Mouse (Mus musculus) forebrain, embryonic 15.5 days (tissue): ENCODE measurements at regions not wholly inside any gene's neighbourhood (a gene's known extent, or its start where the extent isn't known, plus 50 kb on each side); places are given as distances from the start of the nearest gene placed in this dataset.

ENCODE experiments used
- ATAC-seq: fragments of 200-750 bp; cut with Nextera tagmentation; replicated peaks from 2 replicates; pipeline ENCODE4 v1.8.0; 2017; ENCODE audit warnings: mild to moderate bottlenecking, moderate TSS enrichment, moderate library complexity
- H3K27ac ChIP-seq: fragments of 300-500 bp; sonication (generic); replicated peaks from 2 replicates; pipeline ENCODE4 v1.5.1; 2015; ENCODE audit warnings: mild to moderate bottlenecking, inconsistent platforms
- H3K27me3 ChIP-seq: fragments of 300-500 bp; sonication (generic); 2 replicates; pipeline ENCODE4 v1.6.1; 2015; ENCODE audit warnings: inconsistent platforms
- H3K36me3 ChIP-seq: fragments of 300-500 bp; sonication (generic); 2 replicates; pipeline ENCODE4 v1.6.1; 2015; ENCODE audit warnings: mild to moderate bottlenecking, inconsistent platforms
- H3K4me1 ChIP-seq: fragments of 300-500 bp; sonication (generic); 2 replicates; pipeline ENCODE4 v1.6.1; 2015; ENCODE audit warnings: inconsistent platforms
- H3K4me2 ChIP-seq: fragments of 300-500 bp; sonication (generic); replicated peaks from 2 replicates; pipeline ENCODE4 v1.6.1; 2015; ENCODE audit warnings: mild to moderate bottlenecking, inconsistent platforms
- H3K4me3 ChIP-seq: fragments of 300-500 bp; sonication (generic); 2 replicates; pipeline ENCODE4 v1.5.1; 2015; ENCODE audit warnings: mild to moderate bottlenecking, inconsistent platforms
- H3K9ac ChIP-seq: fragments of 300-500 bp; sonication (generic); replicated peaks from 2 replicates; pipeline ENCODE4 v1.6.1; 2015; ENCODE audit warnings: mild to moderate bottlenecking, inconsistent platforms
- H3K9me3 ChIP-seq: fragments of 300-500 bp; sonication (generic); 2 replicates; pipeline ENCODE4 v1.6.1; 2016; ENCODE audit warnings: inconsistent platforms
- WGBS: fragments of 180-500 bp; shearing (Covaris S2); methylation state at CpG from one replicate; pipeline ENCODE4 v1.1.7; 2015; ENCODE audit warnings: mixed read lengths; 5-methylcytosine and 5-hydroxymethylcytosine counted together

- no peak overlapping the region for H3K4me2 ChIP-seq
- 85% methylated on average over 17 of the region's 17 CpGs for WGBS
- no peak overlapping the region for H3K4me3 ChIP-seq
- H3K9ac ChIP-seq = no peak overlapping the region
- ATAC-seq = no peak
- H3K27ac ChIP-seq = no peak overlapping the region
- H3K27me3 ChIP-seq = no peaks in the 10 kb centered on the region
- H3K4me1 ChIP-seq = peaks cover 29% of the 10 kb centered on the region
- no peaks in the 10 kb centered on the region for H3K36me3 ChIP-seq
- H3K9me3 ChIP-seq = no peaks in the 10 kb centered on the region
Measured at GRCm38 (mm10) chr13:59966535-59967255, 143.7 kb upstream of the Tut7 start.

- Histone ChIP-seq H3K9ac (no peak overlapping the region), H3K36me3 (no peaks in the 10 kb centered on the region), H3K4me1 (peaks cover 12% of the 10 kb centered on the region), H3K9me3 (no peaks in the 10 kb centered on the region), H3K4me3 (no peak overlapping the region), H3K27me3 (no peaks in the 10 kb centered on the region), H3K27ac (no peak overlapping the region), H3K4me2 (no peak overlapping the region)
- 87% methylated on average over 2 of the region's 2 CpGs for WGBS
- ATAC-seq = no peak
Measured at GRCm38 (mm10) chr13:59964981-59965380, 142.0 kb upstream of the Tut7 start.

- no peak overlapping the region for H3K4me2 ChIP-seq
- 31% methylated on average over 21 of the region's 21 CpGs for WGBS
- no peak for ATAC-seq
Measured at GRCm38 (mm10) chr13:59962676-59963664, 140.0 kb upstream of the Tut7 start.

GRCm38 (mm10) chr13:59956441-59956840, 133.5 kb upstream of the Tut7 start:
- no peak overlapping the region for H3K4me3 ChIP-seq
- no peak overlapping the region for H3K9ac ChIP-seq
- H3K4me2 ChIP-seq = no peak overlapping the region
- H3K27me3 ChIP-seq = no peaks in the 10 kb centered on the region
- no peaks in the 10 kb centered on the region for H3K9me3 ChIP-seq
- no peaks in the 10 kb centered on the region for H3K4me1 ChIP-seq
- no peak overlapping the region for H3K27ac ChIP-seq
- H3K36me3 ChIP-seq = no peaks in the 10 kb centered on the region
- ATAC-seq = no peak
- 61% methylated on average over 2 of the region's 2 CpGs for WGBS

More at GRCm38 (mm10) chr13:59962676-59963664, 140.0 kb upstream of the Tut7 start:
- Histone ChIP-seq H3K36me3 (no peaks in the 10 kb centered on the region), H3K4me1 (peaks cover 7% of the 10 kb centered on the region), H3K9ac (no peak overlapping the region), H3K27me3 (no peaks in the 10 kb centered on the region), H3K27ac (no peak overlapping the region), H3K4me3 (no peak overlapping the region), H3K9me3 (no peaks in the 10 kb centered on the region)

GRCm38 (mm10) chr13:59952809-59953208, 129.9 kb upstream of the Tut7 start:
- Histone ChIP-seq H3K9ac (no peak overlapping the region), H3K27ac (no peak overlapping the region), H3K36me3 (no peaks in the 10 kb centered on the region), H3K4me3 (no peak overlapping the region), H3K4me1 (0 out of 2 replicates have a peak, but pooled peaks cover 2% of the 10 kb centered on the region), H3K4me2 (no peak overlapping the region), H3K27me3 (no peaks in the 10 kb centered on the region), H3K9me3 (no peaks in the 10 kb centered on the region)
- 45% methylated on average over 4 of the region's 4 CpGs for WGBS
- no peak for ATAC-seq

- H3K9ac ChIP-seq = no peak overlapping the region
- no peak overlapping the region for H3K27ac ChIP-seq
- 59% methylated on average over 3 of the region's 3 CpGs for WGBS
- H3K4me3 ChIP-seq = no peak overlapping the region
- no peaks in the 10 kb centered on the region for H3K36me3 ChIP-seq
- no peak for ATAC-seq
- H3K4me1 ChIP-seq = 0 out of 2 replicates have a peak, but pooled peaks cover 2% of the 10 kb centered on the region
- no peaks in the 10 kb centered on the region for H3K27me3 ChIP-seq
- H3K4me2 ChIP-seq = no peak overlapping the region
- H3K9me3 ChIP-seq = no peaks in the 10 kb centered on the region
Measured at GRCm38 (mm10) chr13:59952116-59952515, 129.2 kb upstream of the Tut7 start.

GRCm38 (mm10) chr13:59950281-59950680, 127.3 kb upstream of the Tut7 start:
- WGBS = 91% methylated on average over 3 of the region's 3 CpGs
- no peaks in the 10 kb centered on the region for H3K9me3 ChIP-seq

GRCm38 (mm10) chr13:59949471-59949870, 126.5 kb upstream of the Tut7 start:
- Histone ChIP-seq H3K9me3 (no peaks in the 10 kb centered on the region), H3K9ac (no peak overlapping the region), H3K27me3 (no peaks in the 10 kb centered on the region), H3K4me3 (no peak overlapping the region), H3K4me1 (0 out of 2 replicates have a peak, but pooled peaks cover 2% of the 10 kb centered on the region), H3K27ac (no peak overlapping the region), H3K4me2 (no peak overlapping the region), H3K36me3 (no peaks in the 10 kb centered on the region)
- no peak for ATAC-seq
- WGBS = 71% methylated on average over 6 of the region's 6 CpGs

More at GRCm38 (mm10) chr13:59950281-59950680, 127.3 kb upstream of the Tut7 start:
- ATAC-seq = no peak
- no peak overlapping the region for H3K4me2 ChIP-seq
- no peaks in the 10 kb centered on the region for H3K27me3 ChIP-seq
- H3K36me3 ChIP-seq = no peaks in the 10 kb centered on the region
- H3K9ac ChIP-seq = no peak overlapping the region
- 0 out of 2 replicates have a peak, but pooled peaks cover 2% of the 10 kb centered on the region for H3K4me1 ChIP-seq
- H3K4me3 ChIP-seq = no peak overlapping the region
- no peak overlapping the region for H3K27ac ChIP-seq

- H3K4me1 ChIP-seq = 0 out of 2 replicates have a peak, but pooled peaks cover 2% of the 10 kb centered on the region
- H3K27me3 ChIP-seq = no peaks in the 10 kb centered on the region
- no peak overlapping the region for H3K9ac ChIP-seq
- no peaks in the 10 kb centered on the region for H3K36me3 ChIP-seq
- H3K4me3 ChIP-seq = no peak overlapping the region
- WGBS = 65% methylated on average over 15 of the region's 15 CpGs
- H3K27ac ChIP-seq = no peak overlapping the region
- no peak for ATAC-seq
- H3K9me3 ChIP-seq = no peaks in the 10 kb centered on the region
- no peak overlapping the region for H3K4me2 ChIP-seq
Measured at GRCm38 (mm10) chr13:59948496-59949138, 125.7 kb upstream of the Tut7 start.

- Histone ChIP-seq H3K4me1 (0 out of 2 replicates have a peak, but pooled peaks cover 2% of the 10 kb centered on the region), H3K9ac (no peak overlapping the region), H3K27me3 (no peaks in the 10 kb centered on the region), H3K27ac (no peak overlapping the region), H3K36me3 (no peaks in the 10 kb centered on the region), H3K4me3 (no peak overlapping the region), H3K4me2 (no peak overlapping the region), H3K9me3 (no peaks in the 10 kb centered on the region)
- 75% methylated on average over 5 of the region's 5 CpGs for WGBS
- ATAC-seq = no peak
Measured at GRCm38 (mm10) chr13:59947461-59947860, 124.5 kb upstream of the Tut7 start.

GRCm38 (mm10) chr13:59946509-59946908, 123.6 kb upstream of the Tut7 start:
- Histone ChIP-seq H3K27ac (no peak overlapping the region), H3K9me3 (no peaks in the 10 kb centered on the region), H3K4me3 (no peak overlapping the region), H3K4me1 (0 out of 2 replicates have a peak, but pooled peaks cover 2% of the 10 kb centered on the region), H3K9ac (no peak overlapping the region), H3K27me3 (no peaks in the 10 kb centered on the region; the same call in 1 of the 2 replicates), H3K4me2 (no peak overlapping the region), H3K36me3 (no peaks in the 10 kb centered on the region)
- no peak for ATAC-seq
- 64% methylated on average over 4 of the region's 4 CpGs for whole genome bisulfite sequencing
